Mouse (Mus musculus) G1E (cell line): ENCODE measurements around the gene Itga7. TPM values are rescaled to one million over a fixed set of nuclear protein-coding genes. Genes with fewer than 3 reads are reported as not detected.

Experiments used
- ATAC-seq: 2 replicates; pipeline ENCODE4 v1.8.0; 2016; ENCODE audit warnings: mild to moderate bottlenecking; ENCODE audit not compliant: insufficient number of reproducible peaks, poor library complexity, low FRiP score, severe bottlenecking; ENCODE audit errors: extremely low read depth
- DNase-seq: peaks from one replicate; pipeline ENCODE4 v3.0.0; 2012; ENCODE audit warnings: low spot score
- H3K27me3 ChIP-seq: 2 replicates; pipeline ENCODE4 v1.6.1; 2012; ENCODE audit warnings: mild to moderate bottlenecking, low read length, inconsistent platforms; ENCODE audit not compliant: insufficient read depth
- H3K36me3 ChIP-seq: replicated peaks from 2 replicates; pipeline ENCODE3; 2012; ENCODE audit warnings: mild to moderate bottlenecking, inconsistent platforms
- H3K4me1 ChIP-seq: 2 replicates; pipeline ENCODE4 v1.6.1; 2012; ENCODE audit warnings: low read depth, low read length, inconsistent platforms, mixed read lengths; ENCODE audit not compliant: insufficient read depth
- H3K4me3 ChIP-seq: 2 replicates; pipeline ENCODE4 v1.5.1; 2012; ENCODE audit warnings: low read depth, mild to moderate bottlenecking, inconsistent platforms, low read length, moderate library complexity, mixed read lengths
- H3K9me3 ChIP-seq: replicated peaks from 2 replicates; pipeline ENCODE4 v1.6.1; 2012; ENCODE audit warnings: inconsistent platforms
- CTCF ChIP-seq: IDR thresholded peaks from 2 replicates; pipeline ENCODE4 v1.5.1; 2012; ENCODE audit warnings: low read depth, low read length, inconsistent platforms, mixed read lengths
- GATA1 ChIP-seq: IDR thresholded peaks from 2 replicates; pipeline ENCODE4 v1.6.1; 2012; ENCODE audit warnings: borderline replicate concordance, low read length, inconsistent platforms, mixed read lengths
- GATA2 ChIP-seq: IDR thresholded peaks from 2 replicates; pipeline ENCODE4 v1.6.1; 2012; ENCODE audit warnings: low read depth, low read length, inconsistent platforms, borderline replicate concordance
- POLR2AphosphoS5 ChIP-seq: IDR thresholded peaks from 2 replicates; pipeline ENCODE4 v1.6.1; 2012; ENCODE audit warnings: low read depth, low read length, inconsistent platforms; ENCODE audit not compliant: insufficient replicate concordance
- TAL1 ChIP-seq: conservative IDR thresholded peaks from 2 replicates; pipeline ENCODE4 v1.6.1; 2012; ENCODE audit warnings: low read depth, low read length, inconsistent platforms, mixed read lengths
- polyA plus RNA-seq: library from polyadenylated mRNA; stranded (reverse); fragments of >175 nt; gene quantifications from 2 replicates; pipeline ENCODE4 v1.2.3, GENCODE M21; 2012
- total RNA-seq, 2 experiments: library from RNA; stranded (forward) in 1 of 2; stranded (reverse) in 1 of 2; fragments of 200-1000 nt in 1 of 2; fragments of >200 nt in 1 of 2; fragmentation: Nextera tagmentation in 1 of 2; gene quantifications; 2 replicates each; pipeline ENCODE4 v1.2.3; 2014 to 2017

Gene Itga7
- total and polyA plus RNA-seq, 3 experiments, result 0.02 to 0.33 TPM; not detected in 1

DNA sequence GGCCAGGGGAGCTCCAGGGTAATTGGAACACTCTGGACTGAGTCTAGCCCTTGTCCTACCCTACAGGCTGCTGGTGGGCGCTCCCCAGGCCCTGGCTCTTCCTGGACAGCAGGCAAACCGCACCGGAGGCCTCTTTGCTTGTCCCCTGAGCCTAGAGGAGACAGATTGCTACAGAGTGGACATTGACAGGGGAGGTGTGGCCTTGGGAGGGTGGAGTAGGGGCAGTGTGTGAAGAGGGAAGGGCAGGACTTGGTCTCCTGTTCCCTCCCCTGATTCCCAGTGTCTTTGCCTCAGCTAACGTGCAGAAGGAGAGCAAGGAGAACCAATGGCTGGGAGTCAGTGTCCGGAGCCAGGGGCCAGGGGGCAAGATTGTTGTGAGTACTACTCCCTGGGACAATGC lies 5.4 kb downstream of the Itga7 start:
- TF ChIP-seq GATA2 (no peak), TAL1 (no peak), CTCF (no peak), GATA1 (no peak), POLR2AphosphoS5 (no peak)
- no peaks in the 10 kb centered on the region for H3K36me3 ChIP-seq
- no peaks in the 10 kb centered on the region for H3K9me3 ChIP-seq
- no peaks in the 10 kb centered on the region; the same call in 1 of the 2 replicates for H3K4me1 ChIP-seq
- no peak for DNase-seq
- ATAC-seq, result no peak
- H3K4me3 ChIP-seq, result no peak overlapping the region
- peaks cover 38% of the 10 kb centered on the region for H3K27me3 ChIP-seq

DNA sequence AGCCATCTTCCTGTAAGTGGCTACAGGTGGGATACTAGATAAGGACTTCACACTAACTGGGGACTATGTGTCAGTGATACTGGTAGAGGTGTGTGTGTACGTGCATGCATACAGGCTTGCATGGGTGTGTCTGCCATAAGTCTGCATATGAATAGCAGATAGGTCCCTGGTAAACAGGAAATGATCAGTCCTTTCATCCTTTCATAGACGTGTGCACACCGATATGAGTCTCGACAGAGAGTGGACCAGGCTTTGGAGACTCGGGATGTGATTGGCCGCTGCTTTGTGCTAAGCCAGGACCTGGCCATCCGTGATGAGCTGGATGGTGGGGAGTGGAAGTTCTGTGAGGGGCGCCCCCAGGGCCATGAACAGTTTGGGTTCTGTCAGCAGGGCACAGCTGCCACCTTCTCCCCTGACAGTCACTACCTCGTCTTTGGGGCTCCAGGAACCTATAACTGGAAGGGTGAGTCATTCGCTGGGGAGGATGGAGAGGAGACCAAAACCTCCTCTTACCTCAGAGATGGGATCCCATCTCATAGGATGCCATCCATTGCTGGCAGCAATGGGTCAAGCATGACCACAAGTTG lies 7.0 kb downstream of the Itga7 start:
- no peak for DNase-seq

DNA sequence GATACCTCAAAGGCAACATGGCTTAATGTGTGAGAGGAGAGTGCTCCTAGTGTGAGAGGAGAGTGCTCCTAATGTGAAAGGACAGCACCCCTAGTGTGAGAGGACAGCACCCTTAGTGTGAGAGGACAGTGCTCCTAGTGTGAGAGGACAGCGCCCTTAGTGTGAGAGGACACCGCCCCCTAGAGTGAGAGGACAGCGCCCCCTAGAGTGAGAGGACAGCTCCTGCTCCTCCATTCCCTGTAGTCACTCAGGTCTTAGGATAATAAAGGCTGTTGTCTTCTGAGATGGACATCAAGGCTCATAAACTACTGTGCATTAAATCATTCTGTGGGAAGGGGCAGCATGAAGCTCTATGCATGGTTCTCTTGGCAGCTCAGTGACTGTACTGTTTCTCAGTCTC lies 12.1 kb downstream of the Itga7 start:
- H3K4me1 ChIP-seq, result no peaks in the 10 kb centered on the region
- ATAC-seq (no peak), DNase-seq (no peak)
- H3K36me3 ChIP-seq, result no peaks in the 10 kb centered on the region
- H3K4me3 ChIP-seq, result no peak overlapping the region
- TF ChIP-seq CTCF (peak; percentile 75), TAL1 (no peak)
- peaks cover 10% of the 10 kb centered on the region for H3K27me3 ChIP-seq
- H3K9me3 ChIP-seq, result no peaks in the 10 kb centered on the region

More for the DNA sequence above, 7.0 kb downstream of the Itga7 start:
- H3K27me3 ChIP-seq, result peaks cover 24% of the 10 kb centered on the region
- no peaks in the 10 kb centered on the region for H3K9me3 ChIP-seq
- H3K4me1 ChIP-seq, result no peaks in the 10 kb centered on the region; the same call in 1 of the 2 replicates
- H3K36me3 ChIP-seq, result no peaks in the 10 kb centered on the region
- no peak for ATAC-seq
- TF ChIP-seq GATA2, result no peak
- no peak for TF ChIP-seq GATA1
- no peak for TF ChIP-seq POLR2AphosphoS5
- no peak for TF ChIP-seq TAL1
- TF ChIP-seq CTCF, result no peak
- H3K4me3 ChIP-seq, result no peak overlapping the region

DNA sequence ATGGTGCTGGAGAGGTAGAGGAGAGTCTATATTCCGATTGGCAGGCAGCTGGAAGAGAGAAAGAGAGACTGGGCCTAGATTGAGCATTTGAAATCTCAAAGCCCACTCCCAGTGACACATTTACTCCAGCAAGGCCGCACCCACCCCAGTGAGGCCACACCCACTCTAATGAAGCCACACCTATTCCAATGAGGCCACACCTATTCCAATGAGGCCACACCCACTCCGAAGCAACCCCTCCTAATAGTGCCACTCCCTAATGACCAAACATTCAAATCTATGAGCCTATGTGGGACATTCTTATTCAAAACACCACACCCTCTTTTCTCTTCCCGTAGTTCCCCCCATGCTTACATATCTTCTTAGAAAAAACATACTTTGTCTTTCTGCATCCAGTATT lies 13.9 kb downstream of the Itga7 start:
- Histone ChIP-seq H3K9me3 (no peaks in the 10 kb centered on the region), H3K4me3 (no peak overlapping the region), H3K36me3 (no peaks in the 10 kb centered on the region), H3K27me3 (peaks cover 3% of the 10 kb centered on the region), H3K4me1 (no peaks in the 10 kb centered on the region)
- DNase-seq, result no peak
- no peak for ATAC-seq
- TF ChIP-seq GATA2, result no peak
- TF ChIP-seq CTCF, result no peak
- TF ChIP-seq TAL1, result no peak
- TF ChIP-seq GATA1, result no peak
- TF ChIP-seq POLR2AphosphoS5, result no peak

DNA sequence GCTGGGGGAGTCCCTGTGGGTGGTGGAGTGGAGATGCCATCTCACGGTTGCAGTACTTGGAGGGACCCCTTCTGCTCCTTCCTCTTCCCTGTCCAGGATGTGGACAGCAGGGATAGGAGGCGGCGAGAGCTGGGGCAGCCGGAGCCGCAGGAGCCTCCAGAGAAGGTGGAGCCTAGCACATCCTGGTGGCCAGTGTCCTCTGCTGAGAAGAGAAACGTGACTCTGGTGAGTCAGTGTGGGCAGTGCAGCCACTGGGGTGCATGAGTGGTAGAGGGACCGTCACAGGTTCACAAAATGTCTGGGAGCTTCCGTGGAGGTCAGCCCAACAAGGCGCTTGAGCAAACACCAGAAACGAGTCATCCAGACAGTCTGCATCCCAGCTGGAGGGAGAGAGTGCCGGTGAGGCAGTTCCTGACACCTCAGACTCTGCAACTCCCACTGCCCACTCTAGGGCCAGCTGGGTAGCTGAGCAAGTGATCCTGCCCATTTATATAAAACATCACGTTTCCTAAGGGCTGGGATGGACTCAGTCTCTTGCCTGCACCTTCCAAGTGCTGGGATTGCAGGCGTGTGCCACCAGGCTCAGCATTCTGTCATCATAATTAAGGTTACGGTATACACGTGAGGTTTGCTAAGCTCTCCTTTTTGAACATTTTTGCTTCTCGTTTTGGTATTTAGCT lies 16.7 kb downstream of the Itga7 start:
- Histone ChIP-seq H3K4me3 (no peak overlapping the region), H3K9me3 (no peaks in the 10 kb centered on the region), H3K4me1 (no peaks in the 10 kb centered on the region), H3K36me3 (no peaks in the 10 kb centered on the region), H3K27me3 (peaks cover 11% of the 10 kb centered on the region)
- TF ChIP-seq GATA2, result no peak
- TF ChIP-seq GATA1, result no peak
- no peak for TF ChIP-seq TAL1
- TF ChIP-seq CTCF, result no peak
- no peak for TF ChIP-seq POLR2AphosphoS5
- no peak for ATAC-seq
- no peak for DNase-seq

DNA sequence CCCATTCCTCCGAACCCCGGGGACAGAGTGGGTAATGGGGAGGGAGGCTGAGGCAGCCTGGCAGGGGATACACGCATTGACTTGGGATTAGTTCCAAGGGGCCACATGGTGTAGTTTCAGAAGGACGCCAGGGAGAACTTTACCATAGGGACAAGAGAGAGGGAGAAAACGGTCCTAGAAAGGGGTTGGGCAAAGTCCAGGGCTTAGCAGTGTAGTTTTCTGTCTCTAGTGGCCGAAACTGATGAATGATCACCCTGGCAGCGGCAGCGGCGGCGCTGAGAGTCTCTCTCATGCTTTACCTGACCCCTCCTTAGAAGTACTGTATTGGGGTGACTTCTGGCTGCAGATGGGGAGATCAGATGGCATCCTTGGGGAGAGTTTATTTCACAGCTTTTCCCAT lies 24.7 kb downstream of the Itga7 start:
- DNase-seq (no peak), ATAC-seq (no peak)
- Histone ChIP-seq H3K4me3 (no peak overlapping the region), H3K27me3 (peaks cover 25% of the 10 kb centered on the region), H3K9me3 (no peaks in the 10 kb centered on the region), H3K36me3 (no peaks in the 10 kb centered on the region), H3K4me1 (no peaks in the 10 kb centered on the region)
- TF ChIP-seq TAL1, result no peak

DNA sequence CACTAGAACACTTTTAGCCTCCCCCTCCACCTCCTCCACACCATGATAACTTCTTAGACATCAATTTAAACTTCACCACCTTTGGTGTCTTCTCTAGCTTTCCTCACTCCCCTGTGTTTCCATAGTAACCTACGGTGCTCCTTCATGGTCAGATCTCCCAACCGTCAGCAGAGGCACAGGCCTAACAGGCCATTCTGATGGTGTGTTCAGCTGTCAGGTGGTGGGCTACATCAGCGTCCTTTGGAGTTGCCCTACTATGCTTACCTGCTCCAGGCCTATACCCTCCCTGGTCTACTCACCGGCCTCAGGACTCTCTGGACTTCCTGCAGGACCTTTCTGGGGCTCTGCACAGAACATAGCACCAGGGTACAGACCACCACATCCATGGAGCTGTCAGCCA lies 26.5 kb downstream of the Itga7 start:
- Histone ChIP-seq H3K36me3 (no peaks in the 10 kb centered on the region), H3K4me1 (no peaks in the 10 kb centered on the region), H3K9me3 (no peaks in the 10 kb centered on the region), H3K27me3 (peaks cover 19% of the 10 kb centered on the region), H3K4me3 (no peak overlapping the region)
- ATAC-seq (no peak), DNase-seq (no peak)
- TF ChIP-seq TAL1 (no peak), GATA1 (no peak), CTCF (no peak), GATA2 (no peak), POLR2AphosphoS5 (no peak)
